8 mouse cellular contexts compared by ENCODE assay signal in genomic region chr14:101839771-101840731, GRCm38 (mm10).
A peak's percentile ranks its signal among the peaks of the same experiment; 100 is the strongest.
DNase-seq lines count a peak whose midpoint lies in the region; ATAC-seq and TF ChIP-seq lines count a peak whose summit lies in the region.

No protein-coding gene starts in this region.

- no peak overlapping the region for H3K4me3 ChIP-seq in C2C12 (ENCODE audit: insufficient read depth, poor library complexity, severe bottlenecking)
- peak overlapping the region; percentile 34 for H3K4me3 ChIP-seq in intestine, embryonic 16.5 days (ENCODE audit: low read length)
- H3K4me3 ChIP-seq in hindbrain, embryonic 16.5 days (ENCODE audit: low read length), result no peak overlapping the region

- no peaks in the 10 kb centered on the region for H3K79me2 ChIP-seq in C2C12 (ENCODE audit: control insufficient read depth, insufficient read depth)

- ATAC-seq in frontal cortex, adult (ENCODE audit: low TSS enrichment), result peak; percentile 65
- peak; percentile 95 for ATAC-seq in intestine, embryonic 16.5 days
- ATAC-seq in hindbrain, embryonic 16.5 days, result no peak

- no peak overlapping the region for H3ac ChIP-seq in C2C12 (ENCODE audit: control insufficient read depth, insufficient read length, low read depth)

- H3K36me3 ChIP-seq in C2C12 (ENCODE audit: control insufficient read depth, insufficient read depth), result no peaks in the 10 kb centered on the region
- H3K36me3 ChIP-seq in intestine, embryonic 16.5 days (ENCODE audit: control insufficient read depth, insufficient read depth, low read length), result no peaks in the 10 kb centered on the region
- H3K36me3 ChIP-seq in hindbrain, embryonic 16.5 days (ENCODE audit: control insufficient read depth, insufficient read depth, low read length), result no peaks in the 10 kb centered on the region

- 0 out of 2 replicates have a peak, but pooled peaks cover 3% of the 10 kb centered on the region for H3K4me1 ChIP-seq in intestine, embryonic 16.5 days (ENCODE audit: control insufficient read depth, insufficient read depth, low read length)
- no peaks in the 10 kb centered on the region for H3K4me1 ChIP-seq in hindbrain, embryonic 16.5 days (ENCODE audit: control insufficient read depth, insufficient read depth, low read depth, low read length)

- peak overlapping the region; percentile 44 for H3K4me2 ChIP-seq in intestine, embryonic 16.5 days (ENCODE audit: low read depth, low read length)
- H3K4me2 ChIP-seq in hindbrain, embryonic 16.5 days (ENCODE audit: low read length), result no peak overlapping the region

- H3K27me3 ChIP-seq in C2C12 (ENCODE audit: control insufficient read depth, insufficient read depth, insufficient read length), result no peaks in the 10 kb centered on the region
- no peaks in the 10 kb centered on the region for H3K27me3 ChIP-seq in intestine, embryonic 16.5 days (replicated peaks; ENCODE audit: control insufficient read depth, insufficient read depth, low read length)
- no peaks in the 10 kb centered on the region for H3K27me3 ChIP-seq in hindbrain, embryonic 16.5 days (replicated peaks; ENCODE audit: control insufficient read depth, insufficient read depth, low read length)

- 51% methylated on average over 24 of the region's 24 CpGs for WGBS in intestine, embryonic 16.5 days
- WGBS in hindbrain, embryonic 16.5 days, result 78% methylated on average over 24 of the region's 24 CpGs

- peak; percentile 42 to 74 for DNase-seq in left cerebral cortex, adult 8-10 months (ENCODE audit: low spot score in 2 of 2)
- DNase-seq in lung, postnatal 4 days, result peak; percentile 56 to 79
- no peak for DNase-seq in MN1 (ENCODE audit: low spot score)
- no peak for DNase-seq in ovary, postnatal 36 days (ENCODE audit: low spot score)

- TF ChIP-seq CTCF in C2C12 (IDR thresholded peaks at IDR 0.05; ENCODE audit: control insufficient read depth, insufficient read depth, insufficient read length), result no peak

- H3K79me3 ChIP-seq in C2C12 (ENCODE audit: low read depth), result no peaks in the 10 kb centered on the region

- no peaks in the 10 kb centered on the region for H3K9me3 ChIP-seq in intestine, embryonic 16.5 days (ENCODE audit: control insufficient read depth, low read length)
- no peaks in the 10 kb centered on the region for H3K9me3 ChIP-seq in hindbrain, embryonic 16.5 days (ENCODE audit: control insufficient read depth, low read length)

- H3K9ac ChIP-seq in intestine, embryonic 16.5 days (ENCODE audit: low read depth, low read length), result peak overlapping the region; percentile 32; the same call in 1 of the 2 replicates
- H3K9ac ChIP-seq in hindbrain, embryonic 16.5 days (ENCODE audit: low read depth, low read length), result no peak overlapping the region

- peak overlapping the region; percentile 87 for H3K27ac ChIP-seq in intestine, embryonic 16.5 days (ENCODE audit: low read length)
- H3K27ac ChIP-seq in hindbrain, embryonic 16.5 days (ENCODE audit: low read depth, low read length), result no peak overlapping the region

TF ChIP-seq in C2C12, 6 proteins besides CTCF, POLR2A, EP300 and RAD21:
- TF ChIP-seq USF1 (IDR thresholded peaks at IDR 0.05; ENCODE audit: low read depth), result no peak
- TF ChIP-seq FOSL1 (IDR thresholded peaks at IDR 0.05; ENCODE audit: insufficient read depth, low read length, poor library complexity, severe bottlenecking), result no peak
- TF ChIP-seq MYOD1 (IDR thresholded peaks at IDR 0.05; ENCODE audit: control insufficient read depth, insufficient read length, low read depth), result peak; percentile 22
- TF ChIP-seq MAX (IDR thresholded peaks at IDR 0.05), result no peak
- TF ChIP-seq CEBPB (IDR thresholded peaks at IDR 0.05; ENCODE audit: low read depth), result no peak

Comparison
In these comparisons a context has a peak if more than half of its experiments do, and no peak if none do; other contexts are left out.
1. DNase-seq: peak in left cerebral cortex, adult 8-10 months (2 of 2) and lung, postnatal 4 days (2 of 2); none in MN1 (single experiment) and ovary, postnatal 36 days (single experiment).